Mouse (Mus musculus): ENCODE results near the gene Tesc.

Gene Tesc

GRCm38 (mm10) chr5:118027698-118028190 is at the start of gene Tesc:
Gene Tesc (plus strand): TSS chr5:118027743.
- DNase-seq, result peak; percentile 64 to 84

DNA sequence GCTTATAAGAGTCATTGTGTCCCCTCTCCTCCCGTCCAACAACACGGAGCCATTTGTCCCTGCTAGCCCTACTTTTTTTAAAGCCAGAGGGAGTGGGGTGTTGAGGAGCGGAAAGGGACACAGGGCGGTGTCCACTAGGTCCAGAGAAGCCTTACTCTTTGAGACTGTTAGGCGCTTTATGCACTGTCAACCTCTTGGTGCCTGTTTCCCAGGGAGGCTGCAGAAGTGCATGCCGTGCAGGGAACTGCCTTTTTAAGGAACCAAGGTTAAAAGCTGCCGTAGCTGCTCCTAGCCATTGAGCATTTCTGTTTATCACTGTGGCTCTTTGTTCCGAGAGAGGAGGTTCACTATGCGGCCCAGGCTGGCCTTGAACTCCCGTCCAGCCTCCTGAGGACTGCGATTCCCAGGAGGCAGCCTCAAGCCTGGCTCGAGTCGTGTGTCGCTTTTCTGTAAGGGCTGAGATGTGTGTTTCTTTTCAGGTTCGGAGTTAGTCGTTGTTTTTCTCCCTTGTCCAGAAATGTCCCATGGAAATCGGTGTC is 49.3 kb upstream of the Tesc start:
- no peak for DNase-seq

DNA sequence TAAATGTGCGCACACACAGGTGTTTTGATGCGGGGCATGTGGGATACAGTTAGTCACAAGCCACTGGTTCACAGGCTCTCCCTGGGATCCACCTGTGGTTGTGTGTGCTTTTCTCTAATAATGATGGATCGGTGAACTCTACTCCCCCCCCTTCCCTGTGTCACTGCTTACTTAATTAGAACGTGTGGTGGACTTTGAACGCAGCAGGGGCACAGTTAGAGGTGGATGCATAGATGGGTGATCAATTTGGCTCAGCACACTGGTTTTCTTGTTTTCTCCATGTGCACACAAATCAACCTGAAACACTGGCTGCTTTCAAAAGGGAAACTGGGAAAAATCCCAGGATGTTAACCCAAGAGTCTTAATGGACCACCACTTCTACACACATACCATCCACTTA is 48.5 kb upstream of the Tesc start:
- DNase-seq, result no peak

- no peak for DNase-seq
Observed at GRCm38 (mm10) chr5:117980921-117981320, 46.6 kb upstream of the Tesc start.

- DNase-seq, result no peak
Observed at GRCm38 (mm10) chr5:117981943-117982342, 45.6 kb upstream of the Tesc start.

GRCm38 (mm10) chr5:117986327-117986726 is 41.2 kb upstream of the Tesc start:
- DNase-seq, result peak in 1 of 2 experiments; percentile 7

DNA sequence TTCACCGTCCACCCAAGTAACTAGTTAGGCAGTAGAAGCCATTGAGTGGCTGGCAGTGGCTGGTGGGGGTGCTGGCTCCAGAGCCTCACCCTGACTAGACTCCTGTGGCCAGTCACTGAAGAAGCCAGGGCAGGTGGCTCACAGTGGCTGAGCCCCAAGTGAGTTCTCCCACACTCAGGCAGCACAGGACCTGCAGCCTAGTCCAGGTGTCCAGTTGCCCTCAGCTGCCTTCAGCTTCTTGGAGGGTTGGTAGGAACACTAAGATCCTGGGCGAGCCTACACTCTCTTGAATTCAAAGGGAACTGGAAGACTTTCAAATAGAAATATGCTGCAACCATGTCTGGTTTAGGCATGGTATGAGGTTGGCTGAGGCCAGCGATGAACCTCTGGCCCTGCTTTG is 39.7 kb upstream of the Tesc start:
- peak in 1 of 2 experiments; percentile 13 for DNase-seq

DNA sequence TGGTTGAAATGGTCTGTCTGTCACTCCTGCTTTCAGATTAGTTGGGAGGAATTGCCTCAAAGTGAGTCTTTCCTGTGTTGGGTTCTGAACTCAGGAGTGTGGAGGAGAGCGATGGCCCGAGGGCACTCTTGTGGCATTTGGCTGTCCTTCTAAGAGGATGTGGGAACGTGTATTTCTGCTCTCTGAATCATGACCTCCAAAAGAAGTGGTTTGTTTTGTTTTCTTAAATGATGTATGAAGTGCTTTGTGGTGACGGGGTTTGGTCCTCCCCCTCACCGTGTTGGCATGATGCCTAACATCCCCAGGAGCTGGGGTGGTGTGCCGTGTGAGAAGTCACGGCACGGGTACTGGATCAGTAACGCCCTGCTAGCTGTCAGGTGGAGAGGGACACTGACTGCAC is 39.2 kb upstream of the Tesc start:
- DNase-seq, result peak in 1 of 2 experiments; percentile 7

- no peak for DNase-seq
Observed at GRCm38 (mm10) chr5:117989773-117990172, 37.8 kb upstream of the Tesc start.

- no peak for DNase-seq
Observed at GRCm38 (mm10) chr5:117990957-117991356, 36.6 kb upstream of the Tesc start.

DNA sequence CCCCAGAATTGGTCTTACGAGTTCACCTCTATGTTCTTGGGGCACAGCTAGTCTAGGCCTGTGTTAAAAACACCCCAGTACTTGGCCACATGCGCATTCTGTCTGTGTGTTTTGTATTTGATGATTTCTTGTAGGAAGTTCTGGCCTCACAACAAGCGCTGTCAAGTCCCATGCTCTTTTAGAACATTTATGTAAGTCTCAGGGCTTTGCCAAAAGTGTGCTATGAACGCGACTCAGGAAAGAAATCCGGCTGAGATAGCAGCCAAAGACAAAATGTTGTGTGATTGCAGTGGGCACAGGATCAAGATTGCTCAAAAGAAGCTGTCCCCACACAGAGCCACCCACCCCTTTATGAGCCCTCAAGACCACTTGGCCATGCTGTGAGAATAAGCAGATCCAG is 34.0 kb upstream of the Tesc start:
- no peak for DNase-seq

DNA sequence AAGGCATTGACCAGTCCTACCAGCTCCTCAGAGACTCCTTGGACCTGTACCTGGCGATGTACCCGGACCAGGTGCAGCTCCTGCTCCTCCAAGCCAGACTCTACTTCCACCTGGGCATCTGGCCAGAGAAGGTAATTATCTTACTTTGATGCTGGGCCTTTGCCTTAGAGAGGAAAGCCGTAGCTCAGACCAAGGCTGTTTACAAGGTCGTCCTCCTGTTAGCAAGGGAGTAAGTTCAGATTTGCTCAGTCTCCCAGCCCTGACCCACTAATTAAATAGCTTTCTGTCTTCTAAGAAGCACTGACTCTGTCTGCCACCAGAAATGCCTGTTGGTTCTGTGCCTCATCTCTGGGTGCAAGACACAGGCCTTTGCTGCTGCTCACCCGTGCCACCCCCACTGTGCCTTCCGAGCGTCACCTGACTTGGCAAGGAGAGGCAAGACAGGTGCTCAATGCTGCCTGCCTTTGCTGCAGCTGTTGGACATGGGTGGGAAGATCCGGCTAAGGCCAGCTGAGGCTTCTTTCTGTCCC is 32.1 kb upstream of the Tesc start:
- peak; percentile 64 to 70 for DNase-seq

DNA sequence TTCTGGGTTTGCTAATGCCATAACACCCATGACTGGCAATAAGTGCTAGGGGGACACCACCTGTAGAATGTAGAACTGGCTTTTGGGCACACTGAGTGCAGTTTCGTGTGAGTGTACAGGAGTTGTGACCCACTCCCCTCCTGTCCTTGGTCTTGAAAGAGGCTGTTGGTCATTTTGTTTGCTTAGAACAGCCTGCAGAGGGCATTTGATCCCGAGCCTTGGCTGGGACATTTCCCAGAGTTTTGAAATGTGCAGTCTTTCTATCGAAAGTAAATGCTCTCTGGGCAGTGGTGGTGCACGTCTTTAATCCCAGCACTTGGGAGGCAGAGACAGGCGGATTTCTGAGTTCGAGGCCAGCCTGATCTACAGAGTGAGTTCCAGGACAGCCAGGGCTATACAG is 31.6 kb upstream of the Tesc start:
- DNase-seq, result no peak

GRCm38 (mm10) chr5:117996581-117996980 is 31.0 kb upstream of the Tesc start:
- DNase-seq, result no peak

DNA sequence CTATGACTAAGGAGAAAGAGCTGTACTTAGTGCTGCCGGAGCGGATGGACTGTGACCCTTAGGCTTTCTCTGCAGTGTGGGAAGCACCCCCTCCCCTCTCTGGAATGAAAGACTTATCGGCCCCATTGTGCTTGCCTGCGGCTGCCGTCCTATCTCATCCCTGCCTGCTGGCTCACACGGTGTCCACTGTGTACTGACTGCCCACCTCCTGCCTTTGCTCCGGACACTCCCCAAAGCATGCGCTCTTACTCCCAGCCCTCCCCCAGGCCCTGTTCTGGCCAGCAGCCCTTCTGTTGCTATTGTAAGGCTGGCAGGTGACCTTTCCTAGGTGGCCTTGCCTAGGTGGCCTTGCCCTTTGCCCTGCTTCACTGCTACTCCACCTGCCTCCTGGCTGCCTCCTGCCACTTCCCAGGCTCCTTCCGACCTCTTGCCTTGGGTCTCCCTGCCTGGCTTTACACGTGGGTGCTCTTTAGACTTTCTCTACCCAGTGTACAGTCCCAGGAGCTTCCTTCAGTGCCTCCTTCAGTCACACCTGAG is 30.0 kb upstream of the Tesc start:
- DNase-seq, result no peak

DNA sequence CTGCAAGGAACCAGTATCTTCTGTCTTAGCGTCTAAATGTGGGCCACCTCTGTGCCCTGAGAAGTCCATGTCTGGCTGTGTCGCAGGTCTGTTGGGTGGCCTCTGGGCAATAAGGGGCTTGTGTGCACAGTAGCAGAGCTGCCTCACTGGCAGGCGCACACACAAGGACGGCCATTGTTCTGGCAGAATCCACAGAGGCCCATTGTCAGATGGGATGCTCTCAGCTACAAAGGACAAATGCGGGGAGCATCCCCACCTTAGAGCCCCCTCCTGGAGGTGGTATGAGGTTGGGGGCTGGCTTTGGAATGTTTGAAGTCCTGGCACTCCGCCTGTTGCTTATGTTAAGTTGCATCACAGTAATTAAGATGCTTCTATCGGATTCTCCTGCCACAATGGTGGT is 28.5 kb upstream of the Tesc start:
- DNase-seq, result no peak

GRCm38 (mm10) chr5:117999584-117999983 is 28.0 kb upstream of the Tesc start:
- DNase-seq, result peak; percentile 42 to 44

GRCm38 (mm10) chr5:118002059-118002458 is 25.5 kb upstream of the Tesc start:
- DNase-seq, result peak; percentile 78 to 85

DNA sequence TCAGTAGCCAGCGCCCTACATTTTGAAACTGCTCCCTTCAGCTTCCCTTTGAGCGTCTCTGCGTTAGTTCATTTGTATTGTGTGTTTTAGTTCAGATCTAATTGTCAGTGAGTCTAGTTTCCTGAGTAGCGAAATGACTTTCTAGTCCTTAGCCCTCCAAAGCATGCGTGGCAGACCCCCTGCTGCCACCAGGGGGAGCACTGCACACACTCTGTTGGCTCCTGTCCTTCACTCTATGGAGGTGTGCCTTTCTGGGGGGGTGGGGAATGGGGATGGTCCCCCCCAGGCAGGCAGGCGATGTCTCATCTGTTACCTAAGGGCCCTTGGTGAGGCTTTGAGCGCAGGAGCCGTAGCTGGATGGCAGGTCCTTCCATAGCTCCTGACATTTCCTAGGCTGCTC is 22.9 kb upstream of the Tesc start:
- DNase-seq, result peak; percentile 77 to 85

GRCm38 (mm10) chr5:118005728-118006127 is 21.8 kb upstream of the Tesc start:
- peak; percentile 72 to 81 for DNase-seq

DNA sequence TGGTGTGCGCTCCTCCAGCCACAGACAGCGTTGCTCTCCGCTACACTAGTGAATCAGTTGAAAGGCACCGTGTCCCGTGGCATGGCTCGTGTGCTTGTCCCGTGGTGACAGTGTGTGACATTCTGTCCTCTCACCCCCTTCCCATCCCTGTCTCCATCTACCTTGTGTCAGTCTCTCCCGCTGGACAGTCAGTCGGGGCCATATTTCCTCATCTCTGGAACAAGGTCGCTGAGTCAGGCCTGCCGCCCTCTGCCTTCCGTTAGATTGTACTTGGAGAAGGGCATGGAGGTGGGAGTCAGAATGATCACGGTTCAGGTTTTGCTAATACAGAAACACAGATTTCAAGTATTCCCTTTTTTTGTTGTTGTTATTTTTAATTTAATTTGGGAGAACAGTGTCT is 19.2 kb upstream of the Tesc start:
- no peak for DNase-seq

DNA sequence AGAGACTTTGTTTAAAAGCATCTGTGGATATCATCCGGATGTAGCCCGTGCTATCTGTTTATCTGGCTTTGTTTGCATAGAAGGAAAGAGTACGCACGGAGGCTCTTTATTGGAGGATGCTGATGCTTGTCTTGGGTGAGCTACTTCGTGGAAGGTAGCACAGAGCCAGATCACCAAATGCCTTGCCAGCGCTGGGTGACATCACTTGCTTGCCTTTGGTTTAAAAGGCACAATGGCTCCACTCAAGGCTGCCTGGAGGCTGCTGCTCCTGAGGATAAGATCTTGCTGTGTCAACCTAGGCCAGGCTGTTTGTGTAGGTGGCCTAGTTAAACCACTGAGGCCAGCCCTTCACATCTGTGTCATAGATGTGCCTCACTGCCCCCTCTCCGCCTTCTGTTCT is 16.7 kb upstream of the Tesc start:
- no peak for DNase-seq

DNA sequence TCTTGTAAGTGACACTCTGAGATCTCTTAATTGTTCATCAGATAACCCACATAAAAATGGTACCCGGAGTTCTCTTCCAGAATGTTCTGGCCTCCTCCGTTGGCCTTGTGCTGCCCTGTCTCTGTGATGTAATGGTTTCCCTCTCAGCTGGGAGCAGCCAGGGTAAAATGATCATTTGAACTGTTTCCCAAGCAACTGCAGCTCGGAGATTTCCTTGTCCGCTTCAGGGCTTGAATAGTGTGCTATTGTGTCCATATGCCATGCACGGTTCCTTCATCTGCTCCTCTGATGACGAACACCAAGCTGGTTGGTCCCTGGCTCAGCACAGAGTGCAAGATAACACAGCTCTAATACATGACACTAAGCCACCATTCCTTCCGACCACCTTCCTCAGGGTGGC is 15.7 kb upstream of the Tesc start:
- no peak for DNase-seq

DNA sequence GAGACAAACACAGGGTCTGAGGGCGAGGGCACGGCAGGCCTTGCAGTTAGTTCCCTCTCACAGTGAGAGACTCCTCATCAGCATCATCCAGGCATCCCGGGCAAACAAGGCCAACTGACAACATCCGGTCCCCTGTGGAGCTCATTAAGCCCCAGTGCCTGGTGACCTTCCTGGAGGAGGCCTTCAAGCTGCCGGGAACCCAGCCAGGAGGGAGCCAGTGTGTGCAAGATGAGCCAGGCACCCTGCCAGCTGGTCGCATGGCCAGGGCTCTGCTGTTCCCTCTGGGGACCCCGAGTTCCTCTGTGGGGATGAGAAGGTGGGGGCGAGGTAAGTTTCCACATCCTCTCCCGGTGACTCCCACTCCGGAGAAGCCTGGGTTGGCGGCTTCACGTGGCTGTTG is 12.5 kb upstream of the Tesc start:
- peak; percentile 75 to 84 for DNase-seq

- no peak for DNase-seq
Observed at GRCm38 (mm10) chr5:118015669-118016068, 11.9 kb upstream of the Tesc start.
